Mouse (Mus musculus): ENCODE data around the gene Washc3. TPM values are rescaled to one million over a fixed set of nuclear protein-coding genes. Genes with fewer than 3 reads are reported as not detected.
A peak's percentile ranks its signal among the peaks of the same experiment; 100 is the strongest.

Washc3 gene
- total RNA-seq, 2 experiments from 2014 or later: 25.3 to 32.3 TPM

DNA sequence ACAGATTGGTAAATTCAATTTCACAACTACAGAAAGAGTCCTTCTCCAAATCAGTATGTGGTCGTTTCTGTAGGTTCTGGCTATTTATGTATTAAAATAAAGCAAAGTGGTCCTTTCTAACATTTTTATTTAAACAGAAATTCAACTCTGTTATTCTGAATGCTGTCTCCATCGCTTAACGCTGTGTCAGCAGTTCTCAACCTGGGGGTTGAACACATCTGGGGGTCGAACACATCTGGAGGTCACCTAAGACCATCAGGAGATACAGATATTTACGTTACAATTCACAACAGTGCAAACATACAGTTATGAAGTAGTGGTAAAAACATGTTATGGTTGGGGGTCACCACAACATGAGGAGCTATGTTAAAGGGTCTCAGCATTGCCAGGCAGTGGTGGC lies 73.2 kb downstream of the Washc3 start:
- intact Hi-C loops (cut with DNase I): no loop called here
- no peak overlapping the region for H3K4me3 ChIP-seq
- no peak for TF ChIP-seq CTCF (IDR thresholded peaks at IDR 0.05)
- H3K27ac ChIP-seq: no peak overlapping the region
- no peak for DNase-seq

DNA sequence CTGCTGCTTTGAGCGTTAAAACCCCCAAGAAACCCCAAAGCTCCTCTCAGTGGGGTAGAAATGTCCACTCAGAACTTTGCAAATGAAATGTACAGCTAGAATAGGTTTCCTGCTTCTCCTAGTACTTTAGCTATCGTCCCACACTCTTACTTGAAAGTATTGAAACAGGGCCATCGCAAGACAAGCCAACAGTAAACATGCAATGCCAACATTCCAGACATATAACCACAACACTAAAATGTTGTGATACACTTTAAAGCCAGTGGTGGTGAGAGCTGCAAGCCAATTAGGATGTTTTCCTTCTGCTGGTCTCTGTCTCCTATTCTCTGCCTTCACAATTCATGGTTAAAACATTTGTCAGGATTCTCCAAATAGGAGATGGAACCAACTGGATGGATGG lies 80.8 kb downstream of the Washc3 start:
- TF ChIP-seq CTCF (IDR thresholded peaks at IDR 0.05): no peak
- DNase-seq: no peak
- Histone ChIP-seq H3K4me3 (no peak overlapping the region), H3K27ac (no peak overlapping the region)
- intact Hi-C loops (cut with DNase I): no loop called here

DNA sequence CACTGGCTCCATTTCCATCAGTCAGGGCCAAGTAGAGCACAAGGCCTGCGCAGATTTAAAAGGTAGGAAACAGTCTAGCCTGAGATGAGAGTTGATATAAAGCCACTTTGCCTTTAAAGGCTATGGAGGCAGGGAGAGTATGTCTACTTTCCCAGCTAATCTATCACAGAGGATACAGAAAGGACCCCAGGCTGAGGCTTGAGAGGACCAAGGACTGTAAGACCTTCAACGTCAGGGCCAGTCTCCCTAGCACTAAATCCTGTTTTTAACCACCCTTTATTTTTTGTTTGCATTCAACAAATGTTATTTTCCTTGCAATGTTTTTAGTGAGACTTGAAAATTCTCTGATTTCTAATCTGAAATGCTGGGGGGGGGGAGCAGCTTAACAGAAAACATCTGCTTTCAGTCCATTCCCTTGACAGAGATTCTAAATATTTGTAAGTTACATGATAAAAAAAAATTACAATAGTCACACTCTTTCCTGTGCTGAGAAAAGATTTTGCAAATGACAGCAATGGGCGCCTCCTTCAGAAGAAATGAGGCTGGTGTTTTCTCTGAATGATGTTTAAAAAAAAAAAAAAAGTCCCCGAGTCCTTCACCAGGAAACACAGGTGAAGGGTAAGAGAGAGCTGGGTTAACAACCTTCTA lies 83.6 kb downstream of the Washc3 start:
- TF ChIP-seq CTCF (IDR thresholded peaks at IDR 0.05): no peak
- intact Hi-C loops (cut with DNase I): no loop called here
- Histone ChIP-seq H3K4me3 (no peak overlapping the region), H3K27ac (no peak overlapping the region)
- no peak for DNase-seq

DNA sequence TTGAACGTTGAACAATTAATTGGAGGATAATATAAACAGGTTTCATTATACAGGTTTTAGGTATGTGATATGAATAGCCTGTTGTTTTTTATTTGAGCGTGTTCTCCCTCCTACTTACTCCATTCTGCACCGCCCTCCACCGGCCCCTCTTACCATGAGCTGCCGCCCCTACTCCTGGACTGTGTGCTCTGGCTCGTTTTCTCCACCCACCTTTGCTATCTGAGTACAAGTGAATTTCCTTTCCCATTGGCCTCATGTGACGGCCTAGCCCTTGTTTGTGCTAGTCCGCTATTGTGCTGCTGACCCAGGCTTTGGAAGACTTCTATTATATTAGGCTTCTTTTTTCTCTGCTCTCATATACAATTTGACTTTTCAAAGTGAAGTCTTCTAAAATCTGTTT lies 86.4 kb downstream of the Washc3 start:
- intact Hi-C loops (cut with DNase I): no loop called here
- no peak for TF ChIP-seq CTCF (IDR thresholded peaks at IDR 0.05)
- Histone ChIP-seq H3K4me3 (no peak overlapping the region), H3K27ac (no peak overlapping the region)
- DNase-seq: no peak

DNA sequence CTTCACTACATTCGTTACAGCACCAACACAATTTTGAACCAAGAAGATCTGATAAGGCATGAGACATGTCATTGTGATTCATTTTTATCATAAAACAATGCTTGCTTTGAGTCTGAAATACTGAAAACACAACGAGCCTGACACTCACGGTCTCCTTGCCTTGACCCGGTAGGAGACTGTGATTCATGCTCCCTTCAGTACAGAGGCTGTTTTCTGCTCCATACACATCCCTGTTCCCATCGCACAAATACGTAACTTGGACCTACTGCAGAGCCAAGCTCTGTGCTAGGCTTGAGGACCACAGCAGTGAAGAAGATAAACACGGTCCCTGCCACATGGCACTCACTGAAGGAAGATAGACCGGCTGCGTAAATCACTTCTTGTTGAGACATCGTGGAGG lies 87.2 kb downstream of the Washc3 start:
- no peak overlapping the region for H3K4me3 ChIP-seq

DNA sequence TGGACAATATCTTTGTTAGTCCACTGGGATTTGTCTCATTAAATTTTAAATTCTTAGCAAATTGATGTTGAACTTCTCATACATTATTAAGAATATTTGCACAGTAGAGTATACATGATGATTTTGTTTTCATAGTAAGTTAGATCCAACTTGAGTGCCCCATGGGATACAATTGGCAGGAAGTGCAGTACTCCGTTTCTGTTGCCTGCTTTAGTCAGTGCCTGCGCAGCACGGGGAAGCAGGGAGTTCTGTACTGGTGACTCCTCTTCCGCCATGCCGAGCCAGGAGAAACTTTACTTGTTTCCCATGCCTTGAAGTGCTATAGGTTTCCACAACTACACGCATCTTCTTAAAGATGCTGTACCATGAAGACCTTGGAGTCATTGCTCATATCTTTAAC lies 94.2 kb downstream of the Washc3 start:
- H3K27ac ChIP-seq: peak overlapping the region; percentile 16; the same call in 1 of the 2 replicates
- peak; percentile 69 for DNase-seq
- no peak overlapping the region for H3K4me3 ChIP-seq
- no peak for TF ChIP-seq CTCF (IDR thresholded peaks at IDR 0.05)
- intact Hi-C loops (cut with DNase I): no loop called here

More for the DNA sequence above, 87.2 kb downstream of the Washc3 start:
- H3K27ac ChIP-seq: no peak overlapping the region
- no peak for TF ChIP-seq CTCF (IDR thresholded peaks at IDR 0.05)
- no peak for DNase-seq
- intact Hi-C loops (cut with DNase I): no loop called here

Other genes starting within 250 kb of the Washc3 start
- gene Pmch, start 110.0 kb upstream of the Washc3 start, total RNA-seq (2021): not detected
- not detected for gene Parpbp, start 54.2 kb upstream of the Washc3 start, total RNA-seq (2021)
- 1 to 10 TPM; 5.3 to 6.9 TPM for gene Nup37, start 54.1 kb upstream of the Washc3 start, total RNA-seq (2021)
- gene Dram1, start 178.0 kb downstream of the Washc3 start, total RNA-seq (2021): 1 to 10 TPM; 1.0 to 1.7 TPM
- gene Gnptab, start 178.0 kb downstream of the Washc3 start, total RNA-seq (2021): 10 to 100 TPM; 14.7 to 15.3 TPM

Measured in gastrocnemius, adult 2 months (tissue).